Mouse (Mus musculus): Measurements from ENCODE around the gene Stip1. TPM values are rescaled to one million over a fixed set of nuclear protein-coding genes. Genes with fewer than 3 reads are reported as not detected.
A peak's percentile ranks its signal among the peaks of the same experiment; 100 is the strongest.

Gene Stip1
- polyA plus RNA-seq, 1 experiment from 2014 or later: 51.4 TPM

DNA sequence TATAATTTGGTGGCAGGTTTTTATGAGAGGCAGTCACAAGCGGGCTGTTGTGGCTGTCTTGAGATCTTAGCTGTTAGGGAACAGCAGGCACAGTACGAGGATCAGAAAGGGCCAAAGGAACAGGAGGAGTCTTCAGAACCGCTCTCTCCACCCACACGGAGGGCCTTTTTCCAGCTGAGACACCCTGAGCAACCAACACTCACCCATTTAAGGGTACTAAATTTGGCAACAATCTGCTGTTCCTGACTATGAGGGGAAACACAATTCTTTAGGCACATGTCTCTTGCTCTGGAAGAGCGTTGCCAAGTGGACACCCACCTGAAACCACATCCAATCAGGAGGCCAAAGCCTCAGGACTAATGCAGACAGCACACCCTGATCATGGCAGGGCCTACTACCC, 10.2 kb downstream of the Stip1 start:
- 87% methylated on average over 5 of the region's 5 CpGs for WGBS (ENCODE audit: insufficient replicate concordance)
- no peaks in the 10 kb centered on the region for H3K9me3 ChIP-seq (ENCODE audit: low read length)
- no peaks in the 10 kb centered on the region for H3K4me1 ChIP-seq (ENCODE audit: insufficient read depth)
- no peak overlapping the region for H3K4me2 ChIP-seq (ENCODE audit: low read depth, low read length)
- no peak overlapping the region for H3K4me3 ChIP-seq (ENCODE audit: low read depth, low read length)
- H3K36me3 ChIP-seq (replicated peaks; ENCODE audit: insufficient read depth, low read length): peaks cover 83% of the 10 kb centered on the region
- TF ChIP-seq CTCF (IDR thresholded peaks at IDR 0.05; ENCODE audit: low read depth): no peak
- TF ChIP-seq EP300 (IDR thresholded peaks at IDR 0.05; ENCODE audit: low read depth): no peak
- ATAC-seq (no peak), DNase-seq (no peak)
- H3K9ac ChIP-seq (replicated peaks): no peak overlapping the region
- no peak overlapping the region for H3K27ac ChIP-seq (ENCODE audit: low read depth)
- no peaks in the 10 kb centered on the region for H3K27me3 ChIP-seq (ENCODE audit: insufficient read depth, low read length)

DNA sequence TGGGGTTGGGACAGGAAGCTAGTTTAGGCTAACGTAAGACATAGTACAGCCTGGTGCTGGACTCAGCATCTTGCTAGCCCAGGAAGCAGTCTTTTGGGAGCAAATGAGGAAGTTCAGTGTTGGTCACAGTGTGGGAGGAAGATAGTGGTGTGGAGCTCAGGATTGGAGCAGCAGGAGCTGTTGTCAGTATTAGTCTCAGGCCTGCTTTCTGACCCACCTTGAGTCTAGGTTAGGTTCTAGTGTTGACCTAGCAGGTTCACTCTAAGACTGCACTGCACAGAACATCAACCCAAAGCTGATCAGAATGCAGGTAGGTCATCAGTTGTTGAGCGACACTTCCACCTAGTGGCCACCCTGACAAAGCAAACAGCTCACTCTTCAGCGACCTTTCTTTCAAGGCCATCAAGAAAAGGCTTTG, 19.5 kb downstream of the Stip1 start:
- Histone ChIP-seq H3K27ac (ENCODE audit: low read depth) (peak overlapping the region; percentile 97), H3K36me3 (replicated peaks; ENCODE audit: insufficient read depth, low read length) (peaks cover 56% of the 10 kb centered on the region), H3K9me3 (ENCODE audit: low read length) (no peaks in the 10 kb centered on the region), H3K4me2 (ENCODE audit: low read depth, low read length) (peak overlapping the region; percentile 80), H3K4me3 (ENCODE audit: low read depth, low read length) (no peak overlapping the region), H3K27me3 (ENCODE audit: insufficient read depth, low read length) (no peaks in the 10 kb centered on the region), H3K9ac (replicated peaks) (peak overlapping the region; percentile 73; the same call in 1 of the 2 replicates), H3K4me1 (ENCODE audit: insufficient read depth) (peaks cover 18% of the 10 kb centered on the region)
- WGBS (ENCODE audit: insufficient replicate concordance): 18% methylated on average over 3 of the region's 3 CpGs
- TF ChIP-seq EP300 (IDR thresholded peaks at IDR 0.05; ENCODE audit: low read depth) (no peak), CTCF (IDR thresholded peaks at IDR 0.05; ENCODE audit: low read depth) (peak; percentile 93)
- DNase-seq: peak; percentile 74
- peak; percentile 12 for ATAC-seq

DNA sequence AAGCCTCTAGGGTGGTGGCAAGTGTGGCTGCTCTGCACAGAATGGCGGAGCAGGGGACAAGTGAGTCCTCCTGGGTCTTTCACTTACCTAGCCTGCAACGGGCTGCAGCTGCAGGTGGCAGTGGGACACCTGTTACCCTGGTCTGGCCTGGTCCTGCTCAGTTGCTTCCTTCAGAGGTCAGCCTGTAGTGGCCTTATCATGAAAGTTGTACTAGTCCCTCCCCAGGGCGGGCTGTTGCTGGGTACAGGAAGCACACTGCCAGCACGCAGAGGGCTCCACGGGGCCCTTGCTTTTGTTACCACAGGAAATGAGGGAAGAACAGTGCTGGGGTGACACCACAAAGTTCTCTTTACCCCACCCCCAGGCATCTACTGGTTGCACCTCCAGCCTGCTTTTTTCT, 20.6 kb downstream of the Stip1 start, which contains the start of gene Fermt3:
Gene Fermt3, minus strand, starts transcription at position 279 of the 400 bp plus-strand sequence.
- H3K36me3 ChIP-seq (replicated peaks; ENCODE audit: insufficient read depth, low read length): peaks cover 54% of the 10 kb centered on the region
- H3K27ac ChIP-seq (ENCODE audit: low read depth): peak within 1 kb of the TSS; percentile 97
- H3K4me1 ChIP-seq (ENCODE audit: insufficient read depth): peaks cover 18% of the 10 kb centered on the region
- H3K4me3 ChIP-seq (ENCODE audit: low read depth, low read length): peak within 1 kb of the TSS; percentile 54
- ATAC-seq (peak; percentile 63), DNase-seq (peak; percentile 83)
- no peaks in the 10 kb centered on the region for H3K27me3 ChIP-seq (ENCODE audit: insufficient read depth, low read length)
- peak within 1 kb of the TSS; percentile 80 for H3K4me2 ChIP-seq (ENCODE audit: low read depth, low read length)
- 30% methylated on average over 5 of the region's 5 CpGs for WGBS (ENCODE audit: insufficient replicate concordance)
- H3K9me3 ChIP-seq (ENCODE audit: low read length): no peaks in the 10 kb centered on the region
- peak within 1 kb of the TSS; percentile 73 for H3K9ac ChIP-seq (replicated peaks)
- TF ChIP-seq EP300 (IDR thresholded peaks at IDR 0.05; ENCODE audit: low read depth): no peak
- TF ChIP-seq CTCF (IDR thresholded peaks at IDR 0.05; ENCODE audit: low read depth): no peak

DNA sequence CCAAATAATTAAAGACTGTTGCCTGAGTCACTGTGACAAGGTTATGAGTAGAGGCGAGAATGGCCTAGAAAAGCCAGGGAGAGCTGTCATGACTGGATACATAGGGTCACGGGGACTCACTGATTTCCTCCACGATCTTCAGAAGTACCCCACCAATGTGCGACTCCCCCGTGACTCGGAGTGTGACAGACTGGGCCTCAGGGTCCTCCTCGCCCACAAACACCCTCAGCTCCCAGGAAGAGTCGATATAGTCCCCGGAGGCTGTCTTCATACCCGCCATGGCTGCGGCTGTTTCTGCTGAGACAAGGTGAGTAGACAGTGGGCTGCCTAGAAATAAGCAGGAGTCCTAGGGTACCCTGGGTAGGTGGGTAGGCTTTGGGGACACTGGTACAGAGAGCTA, 21.2 kb downstream of the Stip1 start:
- Histone ChIP-seq H3K9ac (replicated peaks) (peak overlapping the region; percentile 73), H3K4me3 (ENCODE audit: low read depth, low read length) (peak overlapping the region; percentile 54), H3K4me1 (ENCODE audit: insufficient read depth) (peaks cover 18% of the 10 kb centered on the region), H3K36me3 (replicated peaks; ENCODE audit: insufficient read depth, low read length) (peaks cover 55% of the 10 kb centered on the region), H3K27ac (ENCODE audit: low read depth) (peak overlapping the region; percentile 97), H3K27me3 (ENCODE audit: insufficient read depth, low read length) (no peaks in the 10 kb centered on the region), H3K9me3 (ENCODE audit: low read length) (no peaks in the 10 kb centered on the region), H3K4me2 (ENCODE audit: low read depth, low read length) (peak overlapping the region; percentile 80)
- 26% methylated on average over 11 of the region's 11 CpGs for WGBS (ENCODE audit: insufficient replicate concordance)
- ATAC-seq: peak; percentile 9
- TF ChIP-seq EP300 (IDR thresholded peaks at IDR 0.05; ENCODE audit: low read depth) (no peak), CTCF (IDR thresholded peaks at IDR 0.05; ENCODE audit: low read depth) (no peak)
- DNase-seq: no peak

DNA sequence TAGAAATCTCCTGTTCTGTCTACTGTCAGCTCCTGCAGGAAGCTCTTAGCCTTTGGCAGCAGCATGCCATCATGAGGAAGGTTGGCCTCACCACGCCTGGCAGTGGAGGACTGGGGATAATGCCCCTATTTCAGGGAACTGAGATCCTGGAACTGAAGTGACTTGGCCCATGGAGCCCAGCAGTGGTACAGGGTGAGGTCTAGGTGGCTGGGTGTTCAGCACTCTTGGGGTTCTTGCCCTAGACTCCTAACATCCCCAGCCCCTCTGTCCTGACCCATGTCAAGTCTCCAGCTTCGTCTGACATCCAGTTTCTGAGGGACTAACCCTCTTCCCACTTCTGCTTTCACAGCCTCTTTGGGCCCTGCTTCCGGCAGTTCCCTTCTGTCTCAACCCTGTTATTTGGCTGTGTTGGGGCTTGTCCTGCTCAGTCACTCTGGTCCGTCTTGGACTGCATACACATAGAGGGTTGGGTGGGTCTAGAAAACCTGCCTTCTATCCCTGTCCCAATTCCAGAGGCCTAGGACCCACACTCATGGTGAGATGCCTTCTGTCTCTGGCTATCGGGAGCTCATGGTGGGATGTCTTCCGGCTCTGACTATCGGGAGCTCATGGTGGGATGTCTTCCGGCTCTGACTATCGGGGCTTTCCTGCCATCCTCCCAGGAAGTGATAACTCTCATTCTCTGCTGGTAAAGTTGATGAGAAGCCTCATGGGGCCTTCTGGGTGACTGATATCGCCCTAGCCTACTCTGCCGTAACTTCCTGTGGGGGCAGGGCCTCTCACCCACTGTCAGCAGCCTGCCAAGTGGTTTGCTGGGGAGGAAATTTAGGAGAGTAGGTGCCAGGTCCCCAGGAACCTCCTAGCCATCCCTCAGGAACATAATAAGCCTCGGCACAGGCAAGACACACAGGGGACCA, 22.0 kb downstream of the Stip1 start:
- H3K27me3 ChIP-seq (ENCODE audit: insufficient read depth, low read length): no peaks in the 10 kb centered on the region
- WGBS (ENCODE audit: insufficient replicate concordance): 22% methylated on average over 12 of the region's 12 CpGs
- H3K9ac ChIP-seq (replicated peaks): peak overlapping the region; percentile 73
- H3K27ac ChIP-seq (ENCODE audit: low read depth): peak overlapping the region; percentile 97
- H3K4me2 ChIP-seq (ENCODE audit: low read depth, low read length): peak overlapping the region; percentile 80
- no peaks in the 10 kb centered on the region for H3K9me3 ChIP-seq (ENCODE audit: low read length)
- peaks cover 54% of the 10 kb centered on the region for H3K36me3 ChIP-seq (replicated peaks; ENCODE audit: insufficient read depth, low read length)
- ATAC-seq (peak; percentile 85), DNase-seq (peak; percentile 81)
- H3K4me1 ChIP-seq (ENCODE audit: insufficient read depth): peaks cover 18% of the 10 kb centered on the region
- peak overlapping the region; percentile 54 for H3K4me3 ChIP-seq (ENCODE audit: low read depth, low read length)
- TF ChIP-seq EP300 (IDR thresholded peaks at IDR 0.05; ENCODE audit: low read depth) (peak; percentile 89), CTCF (IDR thresholded peaks at IDR 0.05; ENCODE audit: low read depth) (no peak)

DNA sequence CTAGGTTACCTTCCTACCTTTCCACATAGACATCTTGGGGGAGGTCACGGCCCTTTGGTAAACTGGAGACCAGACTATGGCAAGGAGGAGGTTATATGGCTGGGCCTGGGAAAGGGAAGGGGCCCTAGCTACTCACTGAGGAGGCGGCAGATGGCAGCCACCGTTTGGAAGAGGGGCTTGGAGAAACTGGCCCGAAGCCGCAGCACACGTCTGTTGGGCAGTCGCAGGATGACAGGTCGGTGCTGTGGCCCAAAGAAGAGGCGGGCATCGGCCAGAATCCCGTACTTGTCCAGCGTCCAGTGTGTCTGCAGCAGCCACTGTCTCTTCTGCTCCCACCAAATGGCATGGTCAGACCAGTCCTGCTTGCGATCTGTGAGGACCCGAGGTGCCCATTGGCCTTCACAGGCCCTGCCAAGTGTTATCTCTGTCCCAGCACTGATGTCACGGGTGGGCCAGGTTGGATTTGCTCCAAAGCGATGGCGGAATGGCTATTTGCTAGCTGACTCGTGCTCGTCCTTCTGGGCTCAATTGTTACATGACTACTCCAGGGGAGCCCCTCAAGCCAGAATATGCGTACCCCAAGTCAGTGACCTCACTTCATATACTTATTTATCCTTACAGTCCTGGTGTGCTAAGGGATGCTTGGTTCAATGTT, 25.2 kb downstream of the Stip1 start:
- Histone ChIP-seq H3K36me3 (replicated peaks; ENCODE audit: insufficient read depth, low read length) (peaks cover 33% of the 10 kb centered on the region), H3K4me2 (ENCODE audit: low read depth, low read length) (no peak overlapping the region), H3K27me3 (ENCODE audit: insufficient read depth, low read length) (no peaks in the 10 kb centered on the region), H3K9me3 (ENCODE audit: low read length) (no peaks in the 10 kb centered on the region), H3K9ac (replicated peaks) (no peak overlapping the region), H3K4me3 (ENCODE audit: low read depth, low read length) (no peak overlapping the region), H3K27ac (ENCODE audit: low read depth) (no peak overlapping the region), H3K4me1 (ENCODE audit: insufficient read depth) (peaks cover 12% of the 10 kb centered on the region)
- no peak for DNase-seq
- 90% methylated on average over 20 of the region's 20 CpGs for WGBS (ENCODE audit: insufficient replicate concordance)
- ATAC-seq: no peak
- TF ChIP-seq EP300 (IDR thresholded peaks at IDR 0.05; ENCODE audit: low read depth) (no peak), CTCF (IDR thresholded peaks at IDR 0.05; ENCODE audit: low read depth) (no peak)
